Mouse (Mus musculus) liver, embryonic 14.5 days (tissue): ENCODE measurements around the gene Tnfaip2.

Experiments
- CTCF ChIP-seq: IDR thresholded peaks from 2 replicates; pipeline ENCODE4 v1.5.1; 2016; ENCODE audit warnings: antibody characterized with exemption, low read depth, control low read depth
- EP300 ChIP-seq: IDR thresholded peaks from 2 replicates; pipeline ENCODE4 v1.6.1; 2016; ENCODE audit warnings: antibody characterized with exemption, low read depth

DNA sequence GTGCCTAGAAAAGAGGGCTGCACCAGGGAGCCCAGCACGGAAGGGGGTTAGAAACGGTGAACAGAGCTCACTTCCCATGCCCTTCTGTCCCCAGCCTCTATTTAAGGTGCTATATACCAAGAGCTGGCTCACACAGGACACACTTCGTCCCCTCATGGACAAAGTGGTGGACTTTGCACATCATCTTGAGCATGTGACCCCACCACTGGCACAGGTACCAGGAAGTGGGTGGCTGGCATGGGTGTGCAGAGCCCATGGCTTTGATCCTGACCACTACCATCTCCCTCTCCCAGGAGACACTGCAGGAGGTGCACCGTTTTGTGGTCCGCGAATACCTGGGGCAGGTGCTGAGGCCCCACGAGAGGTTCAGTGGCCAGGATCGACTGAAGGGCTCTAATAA lies 13.9 kb upstream of the Tnfaip2 start:
- TF ChIP-seq CTCF, result no peak
- TF ChIP-seq EP300, result no peak
